Mouse (Mus musculus) ovary, adult 10 weeks (tissue): ENCODE results near the gene Gm29276. TPM values are rescaled to one million over a fixed set of nuclear protein-coding genes. Genes with fewer than 3 reads are reported as not detected.

ENCODE experiments used
- polyA plus RNA-seq: library from polyadenylated mRNA; stranded (reverse); fragments of 350-450 nt; fragmentation: Illumina TruSeq; extraction: RNeasy Lipid Tissue Mini Kit (QIAGEN cat#74804); gene quantifications from one replicate; pipeline ENCODE4 v1.2.3, GENCODE M21; 2014

Gene Gm29276
- polyA plus RNA-seq: not detected

GRCm38 (mm10) chrY:42582150-42582549 lies at the start of gene Gm29276:
Gene Gm29276 (minus strand): TSS chrY:42582250.

